Mouse (Mus musculus) erythroid progenitor cell, adult 5-6 weeks (primary cell): ENCODE results near the gene Ppp1r13l. TPM values are rescaled to one million over a fixed set of nuclear protein-coding genes. Genes with fewer than 3 reads are reported as not detected.

Source experiments
- ATAC-seq: replicated peaks from 2 replicates; pipeline ENCODE4 v1.8.0; 2016; ENCODE audit warnings: moderate number of reproducible peaks, mild to moderate bottlenecking, moderate TSS enrichment, inconsistent platforms; ENCODE audit not compliant: poor library complexity, low FRiP score, severe bottlenecking
- total RNA-seq, 2 experiments: library from RNA; stranded (forward) in 1 of 2; stranded (reverse) in 1 of 2; fragments of 150-400 nt in 1 of 2; fragments of 186-747, 209-891 nt in 1 of 2; gene quantifications; 2 replicates each; pipeline versions ENCODE4 v1.2.3 to v1.2.4; 2015 to 2017; ENCODE audit warnings: low replicate concordance in 2 of 2

Gene Ppp1r13l
- total RNA-seq, 2 experiments from 2014 or later: 1.7 TPM; not detected in 1

DNA sequence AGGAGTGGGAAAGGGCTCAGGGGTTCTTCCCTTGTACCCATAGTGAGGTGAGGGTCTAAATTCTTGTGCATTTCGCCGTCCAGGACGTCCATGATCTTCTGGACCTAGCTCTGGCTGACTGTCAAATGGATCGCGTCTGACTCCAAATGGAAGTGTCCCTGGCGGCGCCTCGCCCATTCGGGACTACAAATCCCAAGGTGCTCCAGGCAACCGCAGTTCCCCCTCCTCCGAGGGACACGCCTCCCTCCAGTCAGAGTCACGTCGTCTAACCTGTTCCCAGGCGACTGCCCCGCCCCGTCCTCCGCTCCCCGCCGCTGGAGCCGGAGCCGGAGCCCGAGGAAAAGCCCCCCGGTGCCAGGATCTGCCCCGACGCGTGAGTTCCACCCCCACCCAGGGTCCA lies 1.4 kb downstream of the Ppp1r13l start:
- peak; percentile 80 for ATAC-seq

DNA sequence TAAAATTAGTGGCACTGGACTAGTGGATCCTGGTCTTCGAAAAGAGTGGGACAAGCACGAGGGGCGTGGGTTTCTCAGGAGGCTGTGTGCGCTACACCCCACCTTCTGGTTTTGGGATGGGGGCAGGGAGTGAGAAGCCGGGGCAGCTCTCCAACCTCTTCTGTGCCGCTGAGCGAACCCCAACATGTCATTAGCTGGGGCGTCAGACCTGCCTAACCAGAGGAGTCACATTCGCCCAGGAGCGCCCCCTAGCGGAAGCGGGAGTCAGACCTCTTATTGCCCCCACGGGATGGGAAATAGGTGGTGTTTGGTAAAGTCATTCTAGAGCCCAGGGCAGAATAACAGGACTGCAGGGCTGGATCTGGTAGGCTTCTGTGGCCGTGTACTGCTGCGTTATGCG lies 2.2 kb downstream of the Ppp1r13l start:
- ATAC-seq: peak; percentile 36

DNA sequence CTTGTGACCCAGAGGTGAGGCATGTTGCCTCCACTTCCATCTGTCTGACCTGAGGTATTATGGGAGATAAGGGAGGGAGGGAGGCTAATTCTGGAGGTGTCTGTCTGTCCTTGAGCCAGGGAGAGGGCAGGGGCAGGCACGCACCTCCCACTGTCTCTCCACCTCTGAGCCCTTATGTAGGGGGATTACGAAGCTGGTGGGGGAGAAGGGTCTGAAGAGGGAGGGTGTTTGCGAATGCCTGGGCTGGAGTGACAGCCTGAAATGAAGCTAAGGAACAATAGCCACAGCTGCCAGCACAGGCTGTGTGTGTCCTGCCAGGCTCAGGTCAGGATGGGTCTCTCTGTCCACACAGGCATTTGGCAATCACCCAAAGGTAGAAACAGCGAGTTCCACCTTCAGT lies 2.7 kb downstream of the Ppp1r13l start:
- no peak for ATAC-seq

DNA sequence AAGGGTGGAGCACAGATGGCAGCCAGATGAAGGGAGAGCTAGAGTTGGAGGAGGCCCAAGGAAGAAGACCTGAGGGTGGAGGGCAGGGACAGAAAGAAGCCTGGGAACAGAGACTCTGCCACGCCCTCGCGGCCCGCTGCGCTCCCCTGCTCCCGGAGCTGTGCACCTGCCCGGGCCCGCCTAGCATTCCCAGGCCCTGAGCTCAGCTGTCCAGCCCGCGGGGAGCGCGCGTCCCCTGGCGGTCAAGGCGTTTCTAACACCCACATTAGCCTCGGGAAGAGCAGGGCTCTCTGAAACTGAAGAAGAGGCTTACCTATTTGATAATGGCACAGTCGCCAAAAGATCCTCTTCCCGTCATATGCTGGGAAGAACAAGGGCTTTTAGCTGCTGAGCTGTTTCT lies 4.3 kb downstream of the Ppp1r13l start:
- no peak for ATAC-seq

DNA sequence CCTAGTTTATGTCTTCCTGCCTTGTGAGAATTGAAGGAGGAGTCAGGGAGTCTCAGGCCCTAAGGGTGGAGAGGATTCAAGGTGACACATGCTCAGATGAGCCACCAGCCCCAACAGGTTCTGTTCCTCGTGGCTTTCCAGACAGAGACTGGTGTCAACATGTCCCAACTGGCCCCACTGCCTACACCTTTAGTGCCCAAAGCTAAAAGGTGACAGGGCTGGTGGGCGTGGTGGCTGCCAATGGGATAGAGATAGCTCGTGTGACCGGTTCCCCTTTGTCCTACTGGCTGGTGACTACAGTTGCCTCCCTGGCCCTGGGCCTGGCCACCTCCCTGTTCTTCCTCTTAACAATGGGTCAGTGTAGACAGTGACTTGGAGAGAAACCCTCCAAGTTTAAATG lies 5.8 kb downstream of the Ppp1r13l start:
- ATAC-seq: no peak

DNA sequence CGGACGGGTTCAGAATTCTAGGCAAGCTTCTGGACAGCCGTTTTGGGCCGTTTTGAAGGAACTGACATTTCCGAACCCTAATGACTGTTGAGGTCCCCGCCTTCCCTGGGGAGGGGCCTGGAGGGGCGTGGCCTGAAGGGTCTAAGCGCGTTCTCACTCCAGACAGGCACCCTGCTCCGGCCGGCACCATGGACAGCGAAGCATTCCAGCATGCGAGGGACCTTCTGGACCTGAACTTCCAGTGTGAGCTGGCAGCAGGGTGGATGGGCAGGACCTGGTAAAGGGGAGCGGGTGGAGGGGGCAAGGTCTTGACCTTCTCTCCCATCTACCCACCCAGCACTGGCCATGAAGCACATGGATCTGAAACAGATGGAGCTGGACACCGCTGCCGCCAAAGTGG lies 8.8 kb downstream of the Ppp1r13l start:
- no peak for ATAC-seq

DNA sequence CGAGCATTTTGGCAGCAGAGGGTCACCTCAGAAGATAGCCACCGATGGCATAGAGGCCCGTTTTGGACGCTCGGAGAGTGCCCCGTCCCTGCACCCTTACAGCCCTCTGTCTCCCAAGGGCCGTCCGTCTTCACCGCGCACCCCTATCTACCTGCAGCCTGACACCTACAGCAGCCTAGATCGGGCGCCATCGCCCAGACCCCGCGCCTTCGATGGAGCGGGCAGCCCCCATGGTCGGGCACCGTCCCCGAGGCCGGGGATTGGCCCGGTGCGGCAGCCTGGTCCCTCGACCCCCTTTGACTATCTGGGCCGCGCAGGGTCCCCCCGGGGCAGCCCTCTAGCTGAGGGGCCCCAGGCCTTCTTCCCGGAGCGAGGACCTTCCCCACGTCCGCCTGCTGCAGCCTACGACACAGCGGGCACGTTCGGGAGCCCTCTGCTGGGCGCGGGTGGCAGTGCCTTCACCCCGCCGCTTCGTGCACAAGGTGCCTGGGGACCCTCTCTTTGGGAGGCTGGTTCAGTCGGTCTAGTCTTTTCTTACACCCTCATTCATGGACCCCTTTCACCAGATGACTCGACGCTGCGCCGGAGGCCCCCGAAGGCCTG lies 10.4 kb downstream of the Ppp1r13l start:
- ATAC-seq: peak; percentile 66; the same call in 1 of the 2 replicates

DNA sequence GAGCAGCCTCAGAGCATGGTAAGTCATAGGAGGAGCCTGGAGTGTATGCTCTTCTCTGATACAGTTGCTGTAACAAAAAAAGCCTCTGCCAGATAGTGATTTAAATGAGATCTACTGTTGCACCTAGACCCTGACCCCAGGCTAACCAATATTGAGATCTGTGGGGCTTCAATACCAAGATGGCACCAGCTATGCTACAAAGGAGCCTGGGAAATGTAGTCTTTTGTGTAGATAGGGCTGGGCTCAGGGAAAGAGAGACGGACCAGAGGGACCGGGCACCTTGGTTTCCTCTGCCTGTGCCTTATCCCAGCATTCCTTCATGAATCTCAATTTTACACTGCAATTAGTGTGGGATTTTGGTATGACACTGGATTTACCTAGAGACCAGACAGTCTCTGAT lies 13.8 kb downstream of the Ppp1r13l start:
- ATAC-seq: no peak

DNA sequence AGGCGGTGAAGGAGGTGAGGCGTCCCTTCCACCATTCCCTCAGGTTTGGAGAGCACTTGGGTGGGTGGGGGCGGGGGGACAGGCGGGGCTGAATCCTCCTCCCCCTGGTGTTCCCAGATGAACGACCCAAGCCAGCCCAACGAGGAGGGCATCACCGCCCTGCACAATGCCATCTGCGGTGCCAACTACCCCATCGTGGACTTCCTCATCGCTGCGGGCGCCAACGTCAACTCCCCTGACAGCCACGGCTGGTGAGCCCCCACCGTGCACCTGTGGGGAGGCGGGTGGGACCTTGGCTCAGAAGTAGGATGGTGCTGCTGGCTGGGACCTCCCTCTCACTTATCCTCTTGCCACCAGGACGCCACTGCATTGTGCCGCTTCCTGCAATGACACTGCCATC lies 15.8 kb downstream of the Ppp1r13l start:
- no peak for ATAC-seq

DNA sequence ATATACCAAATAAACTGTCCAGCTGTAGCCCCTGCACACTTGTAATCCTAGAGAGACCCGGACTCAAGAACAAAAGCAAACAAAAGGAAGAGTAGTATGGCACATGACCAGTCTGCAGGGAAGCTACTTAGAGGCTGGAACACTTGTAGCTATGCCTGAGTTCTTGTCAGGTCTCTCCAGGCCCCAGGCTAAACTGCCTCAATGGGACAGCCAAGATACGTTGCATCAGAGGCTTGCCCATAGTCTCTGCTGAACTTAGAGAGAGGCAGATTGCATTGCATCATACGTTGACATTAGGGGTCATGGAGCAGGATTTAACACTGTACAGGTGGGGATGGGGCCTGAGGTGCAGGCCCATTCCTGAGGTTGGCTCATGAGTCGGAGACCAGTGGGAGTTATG lies 16.5 kb downstream of the Ppp1r13l start:
- ATAC-seq: no peak

DNA sequence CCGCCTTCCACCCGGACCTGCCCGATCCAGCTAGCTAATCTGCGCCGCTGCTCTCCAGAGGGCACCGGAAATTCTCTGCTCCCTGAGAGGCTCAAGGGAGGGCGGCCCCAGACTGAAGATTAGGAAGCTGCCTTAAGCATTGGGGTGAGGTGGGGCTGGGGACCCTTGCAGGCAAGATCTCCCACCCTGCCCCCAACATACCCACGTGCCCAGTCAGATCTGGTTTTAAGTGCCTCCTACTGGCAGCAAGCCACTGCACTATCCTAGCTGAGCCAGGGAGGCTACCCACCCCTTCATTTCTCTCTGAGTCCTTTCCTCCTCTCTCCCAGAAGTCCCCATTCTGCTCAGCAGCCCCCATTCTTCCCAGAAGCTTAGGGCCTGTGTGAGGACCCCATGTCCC lies 18.5 kb downstream of the Ppp1r13l start:
- ATAC-seq: no peak

DNA sequence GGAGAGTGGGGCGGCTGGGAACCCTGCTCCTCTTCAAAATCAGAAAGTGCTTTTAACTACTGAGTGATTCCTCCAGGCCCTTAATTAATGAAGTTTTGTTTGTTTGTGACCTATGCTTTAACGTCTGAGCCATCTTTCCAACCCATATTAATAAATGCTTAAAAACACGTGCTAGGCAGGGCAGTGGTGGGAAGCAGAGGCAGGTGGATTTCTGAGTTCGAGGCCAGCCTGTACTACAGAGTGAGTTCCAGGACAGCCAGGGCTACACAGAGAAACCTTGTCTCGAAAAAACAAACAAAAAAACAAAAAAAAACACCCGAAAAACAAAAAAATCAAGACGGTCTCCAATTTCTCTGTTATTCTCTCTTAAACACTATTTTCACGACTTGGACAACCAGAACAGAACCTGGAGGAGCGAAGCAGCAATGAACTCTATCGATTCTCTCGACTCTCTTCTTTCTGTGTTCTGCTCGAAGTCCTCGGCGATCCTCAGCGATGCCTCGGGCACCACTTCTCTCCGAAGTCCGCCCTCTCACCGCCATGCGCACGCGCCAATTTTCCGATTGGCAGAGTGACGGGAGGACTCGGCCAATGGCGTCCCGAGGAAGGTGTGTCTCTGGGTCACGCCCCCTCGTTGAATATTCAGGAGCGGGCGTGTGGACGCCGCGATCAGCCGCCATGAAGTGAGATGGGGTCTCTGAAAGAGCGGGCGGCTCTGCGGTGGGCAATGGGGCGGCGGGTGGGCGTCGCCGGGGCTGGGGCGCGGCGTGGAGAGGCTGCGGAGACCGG lies 22.0 kb downstream of the Ppp1r13l start, which contains the start of gene Ercc2:
Gene Ercc2 (plus strand): TSS at position 634 of the 789 bp plus-strand sequence.
- ATAC-seq: peak; percentile 99

DNA sequence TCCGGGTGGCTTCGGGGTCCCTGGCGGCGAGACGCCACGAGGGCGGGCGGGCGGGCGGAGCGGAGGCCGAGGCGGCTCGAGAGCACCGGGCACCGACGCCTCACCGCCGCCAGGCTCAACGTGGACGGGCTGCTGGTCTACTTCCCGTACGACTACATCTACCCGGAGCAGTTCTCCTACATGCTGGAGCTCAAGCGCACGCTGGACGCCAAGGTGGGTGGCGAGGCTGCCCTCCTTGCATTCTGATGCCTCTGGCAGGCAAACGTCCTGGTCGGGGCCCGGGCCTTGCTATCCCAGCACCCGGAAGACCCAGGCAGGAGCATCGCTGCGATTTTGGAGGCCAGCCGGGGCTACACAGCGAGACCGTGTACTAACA lies 22.6 kb downstream of the Ppp1r13l start:
- peak; percentile 66 for ATAC-seq

DNA sequence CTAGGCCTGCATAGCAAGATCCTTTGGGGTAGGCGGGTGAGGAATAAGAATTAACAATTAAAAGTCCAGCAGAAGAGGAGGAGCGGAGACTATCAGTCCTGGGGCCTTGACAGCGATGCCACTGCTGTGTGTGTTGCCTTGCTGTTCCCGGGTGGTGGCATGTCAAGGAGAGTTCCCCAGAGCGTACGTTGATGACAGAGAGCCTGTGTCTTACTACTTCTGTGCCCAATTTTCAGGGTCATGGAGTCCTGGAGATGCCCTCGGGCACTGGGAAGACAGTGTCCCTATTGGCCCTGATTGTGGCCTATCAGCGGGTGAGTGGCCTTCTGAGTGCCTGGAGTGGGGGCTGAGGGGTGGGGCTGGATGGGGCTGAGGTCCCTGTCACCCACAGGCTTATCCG lies 24.2 kb downstream of the Ppp1r13l start:
- no peak for ATAC-seq

DNA sequence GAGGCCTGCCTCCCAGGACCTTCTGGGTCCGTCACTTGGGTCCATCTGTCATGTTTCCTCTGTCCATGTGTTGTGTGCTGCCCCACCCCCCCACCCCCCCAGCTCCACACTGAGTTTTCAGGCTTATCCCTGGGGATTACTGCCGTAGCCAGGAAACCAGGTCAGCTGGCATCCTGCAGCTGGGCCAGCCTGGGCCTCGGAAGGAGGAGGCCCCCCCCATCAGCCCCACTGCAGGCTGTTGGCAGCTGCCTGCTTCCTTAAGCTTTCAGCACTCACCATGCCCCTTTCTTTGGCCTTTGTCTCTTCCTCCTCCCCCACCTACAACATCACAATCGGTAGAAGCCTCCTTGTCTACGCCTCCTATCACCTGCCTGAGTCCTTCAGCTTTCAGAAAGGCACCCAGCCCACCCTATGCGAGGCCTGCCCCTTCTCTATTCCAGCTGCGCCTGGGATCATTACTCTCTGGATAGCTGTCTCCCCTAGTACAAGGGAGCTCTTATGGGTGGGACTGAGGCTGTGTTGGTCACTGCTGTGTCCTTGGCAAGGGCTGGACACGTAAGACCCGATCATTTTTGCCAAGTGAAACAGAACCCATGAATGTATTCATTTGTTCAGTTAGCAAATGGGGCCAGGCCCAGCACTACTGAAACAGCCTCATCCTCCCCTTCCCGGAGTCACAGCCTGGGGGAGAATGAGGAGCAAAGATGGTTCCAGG lies 29.3 kb downstream of the Ppp1r13l start:
- ATAC-seq: no peak

DNA sequence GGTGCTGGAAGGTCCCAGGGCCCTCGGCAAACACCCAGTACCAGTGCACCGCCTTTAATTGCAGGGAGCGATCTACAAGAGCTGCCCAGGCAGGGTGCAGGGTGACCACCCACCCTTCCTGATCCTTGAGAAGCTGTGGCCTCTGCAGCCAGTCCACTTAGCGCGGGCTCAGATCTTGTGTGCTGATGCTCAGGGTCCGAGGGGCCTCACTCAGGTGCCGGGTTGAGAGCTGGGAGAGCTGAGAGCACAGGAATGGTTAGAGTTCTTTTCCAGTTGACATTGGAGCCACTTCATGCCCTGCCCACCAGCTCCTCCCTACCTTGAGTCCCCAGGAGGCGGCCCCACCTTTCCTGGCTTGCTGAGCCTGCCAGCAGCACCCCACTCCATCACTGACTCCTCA lies 34.9 kb downstream of the Ppp1r13l start:
- no peak for ATAC-seq

DNA sequence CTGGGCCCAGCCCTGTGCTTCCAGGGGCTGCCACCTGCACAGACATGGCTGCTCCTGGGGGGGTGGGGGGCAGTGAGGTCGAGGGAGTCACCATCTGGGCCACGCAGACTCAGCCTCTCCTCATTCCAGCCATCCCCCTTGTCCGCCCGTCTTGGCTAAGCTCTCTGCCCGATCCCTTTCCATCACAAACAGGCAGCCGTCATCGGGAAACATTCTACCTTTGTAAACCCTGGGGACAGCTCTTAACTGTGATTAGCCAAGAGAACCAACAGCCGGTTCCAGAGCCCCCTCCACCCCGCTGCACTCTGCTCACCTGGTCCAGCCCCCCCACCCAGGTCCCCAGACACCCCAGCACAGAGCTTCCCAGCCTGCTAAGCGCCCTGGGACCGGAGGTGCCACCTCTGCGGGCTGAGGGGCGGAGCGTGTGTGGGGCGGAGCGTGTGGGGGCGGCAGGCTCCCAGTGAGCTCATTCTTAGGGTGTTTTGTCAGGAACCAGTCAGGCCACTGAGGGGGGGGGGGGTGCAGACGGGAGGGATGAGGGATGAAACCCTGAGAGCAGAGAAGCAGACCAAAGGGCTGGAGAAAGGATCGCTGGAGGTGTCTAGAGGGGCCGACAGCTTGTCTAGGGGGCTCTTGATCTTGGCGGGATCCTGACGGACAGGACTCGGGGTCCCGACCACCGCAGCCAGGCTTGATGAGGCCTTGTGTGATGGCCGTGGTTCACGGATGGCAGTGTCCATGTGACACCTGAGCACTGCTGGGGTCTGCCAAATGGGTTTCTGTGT lies 40.1 kb downstream of the Ppp1r13l start:
- ATAC-seq: no peak

DNA sequence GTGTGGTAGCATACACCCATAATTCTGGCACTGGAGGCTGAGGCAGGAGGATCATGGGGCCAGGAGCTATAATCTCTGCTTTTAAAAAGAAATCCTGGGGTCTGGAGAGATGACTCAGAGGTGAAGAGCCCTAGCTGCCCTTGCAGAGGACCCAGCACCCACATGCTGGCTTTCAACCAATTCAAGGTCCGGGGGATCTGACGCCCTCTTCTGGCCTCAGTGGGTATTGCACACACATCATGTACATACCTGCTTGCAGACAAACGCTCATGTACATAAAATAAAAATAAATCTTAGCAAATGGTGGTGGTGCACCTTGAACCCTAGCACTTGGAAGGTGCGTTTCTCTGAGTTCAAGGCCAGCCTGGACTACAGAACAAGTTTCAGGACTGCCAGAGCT lies 41.4 kb downstream of the Ppp1r13l start:
- ATAC-seq: no peak

DNA sequence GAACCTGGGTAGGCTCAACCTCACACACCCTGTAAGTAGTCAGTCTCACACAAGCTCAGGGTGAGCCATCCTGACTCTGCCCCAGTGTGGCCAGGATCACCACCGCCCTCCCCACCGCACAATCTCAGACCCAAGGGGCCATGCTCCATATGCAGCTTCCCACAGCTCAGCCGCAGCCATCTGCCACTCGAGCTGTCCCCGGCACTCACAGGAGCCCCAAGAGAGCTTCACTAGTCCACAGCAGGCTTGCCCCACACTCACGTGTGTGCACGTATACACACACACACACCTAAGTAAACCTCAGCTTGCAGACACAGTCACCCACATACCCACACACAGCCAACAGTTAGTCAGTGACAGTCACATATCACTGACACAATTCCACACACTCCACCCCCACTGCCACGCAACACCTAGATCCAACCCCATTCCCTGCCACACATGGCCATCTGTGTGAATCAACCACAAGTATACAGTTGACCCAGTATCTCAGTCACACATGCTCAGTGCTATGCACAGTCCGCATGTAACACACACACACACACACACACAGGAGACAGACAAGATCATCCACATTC lies 43.1 kb downstream of the Ppp1r13l start:
- no peak for ATAC-seq
